Mouse (Mus musculus) olfactory bulb, adult 2 months (tissue): ENCODE data around the gene Hist1h3c.

Experiments used
- CTCF ChIP-seq: fragments of 200-500 bp; IDR thresholded peaks from 2 replicates; pipeline ENCODE4 v1.5.1; 2012; ENCODE audit warnings: low read depth, mild to moderate bottlenecking, low read length, moderate library complexity; ENCODE audit not compliant: insufficient read depth
- POLR2A ChIP-seq: fragments of 200-500 bp; IDR thresholded peaks from 2 replicates; pipeline ENCODE4 v1.6.1; 2012; ENCODE audit warnings: mild to moderate bottlenecking, low read depth, low read length, moderate library complexity; ENCODE audit not compliant: insufficient read depth

GRCm38 (mm10) chr13:23738677-23739068 is 6.7 kb downstream of the Hist1h3c start, which contains the start of gene Hist1h1c:
- no peak for TF ChIP-seq CTCF
- TF ChIP-seq POLR2A = peak; percentile 97
